21 mouse cellular contexts compared by ENCODE assay signal in genomic region chr11:77615084-77615624, GRCm38 (mm10). TPM values are rescaled to one million over a fixed set of nuclear protein-coding genes. Genes with fewer than 3 reads are reported as not detected.
DNase-seq lines count a peak whose midpoint lies in the region; ATAC-seq and TF ChIP-seq lines count a peak whose summit lies in the region.
"Had no signal": no experiment of that assay in that cellular context is flagged by ENCODE, and none has a peak within 500 bp of the region (broad histone marks: within the 10 kb centered on the region; RNA-seq: fewer than 3 reads in every experiment).

No protein-coding gene starts in this region.

- TF ChIP-seq POLR2A in myocyte (IDR thresholded peaks at IDR 0.05; ENCODE audit: insufficient read length, low read depth): no peak

- H3K36me3 ChIP-seq in C2C12 (ENCODE audit: control insufficient read depth, insufficient read depth) (no peaks in the 10 kb centered on the region), myocyte (ENCODE audit: control insufficient read depth, insufficient read depth) (no peaks in the 10 kb centered on the region)
- H3K36me3 ChIP-seq in forebrain, embryonic 16.5 days (ENCODE audit: control insufficient read depth, insufficient read depth): no peaks in the 10 kb centered on the region
- H3K36me3 ChIP-seq: embryonic facial prominence, embryonic 10.5 days; embryonic facial prominence, embryonic 12.5 days; forebrain, embryonic 15.5 days; G1E had no signal

- DNase-seq in layer of hippocampus, adult 2 months (ENCODE audit: low spot score in 2 of 2): no peak
- no peak for DNase-seq in layer of hippocampus, adult 9-11 months
- DNase-seq: adrenal gland, adult 8-10 months; adrenal gland, postnatal 14 days; adrenal gland, postnatal 36 days; cerebellum, adult 11-12 months; cerebellum, adult 2 months; cerebellum, adult 9-10 months; cerebellum, postnatal 10 days; cerebellum, postnatal 25 days had no signal

- ATAC-seq in forebrain, embryonic 16.5 days: no peak
- ATAC-seq: activated CD4-positive, CD25-positive, alpha-beta regulatory T cell, adult 4 months; CD4-positive, CD25-positive, alpha-beta regulatory T cell, adult 4 months; forebrain, embryonic 13.5 days; forebrain, embryonic 15.5 days; Patski had no signal

- H3K27ac ChIP-seq in layer of hippocampus, adult 2 months: peak overlapping the region; percentile 52
- H3K27ac ChIP-seq in forebrain, embryonic 16.5 days (ENCODE audit: low read length): no peak overlapping the region
- H3K27ac ChIP-seq: embryonic facial prominence, embryonic 10.5 days; embryonic facial prominence, embryonic 12.5 days; forebrain, embryonic 13.5 days; forebrain, embryonic 15.5 days had no signal

- H3K9me3 ChIP-seq in forebrain, embryonic 16.5 days (ENCODE audit: control insufficient read depth, low read length): no peaks in the 10 kb centered on the region
- H3K9me3 ChIP-seq: embryonic facial prominence, embryonic 10.5 days; embryonic facial prominence, embryonic 12.5 days; forebrain, embryonic 13.5 days; forebrain, embryonic 15.5 days; G1E had no signal

- H3K4me3 ChIP-seq in layer of hippocampus, adult 2 months: no peak overlapping the region
- no peak overlapping the region for H3K4me3 ChIP-seq in C2C12 (ENCODE audit: insufficient read depth, poor library complexity, severe bottlenecking)
- H3K4me3 ChIP-seq in myocyte: no peak overlapping the region
- no peak overlapping the region for H3K4me3 ChIP-seq in forebrain, embryonic 16.5 days (replicated peaks; ENCODE audit: low read length)
- H3K4me3 ChIP-seq: embryonic facial prominence, embryonic 10.5 days; embryonic facial prominence, embryonic 12.5 days; forebrain, embryonic 13.5 days; forebrain, embryonic 15.5 days had no signal

- H3K79me2 ChIP-seq in C2C12 (ENCODE audit: control insufficient read depth, insufficient read depth) (no peaks in the 10 kb centered on the region), myocyte (ENCODE audit: control insufficient read depth, insufficient read depth) (no peaks in the 10 kb centered on the region)

- no peak overlapping the region for H3K9ac ChIP-seq in forebrain, embryonic 16.5 days (replicated peaks; ENCODE audit: low read depth, low read length)
- H3K9ac ChIP-seq: embryonic facial prominence, embryonic 12.5 days; forebrain, embryonic 13.5 days; forebrain, embryonic 15.5 days had no signal

- H3ac ChIP-seq in C2C12 (ENCODE audit: control insufficient read depth, insufficient read length, low read depth) (no peak overlapping the region), myocyte (ENCODE audit: control insufficient read depth, insufficient read length) (no peak overlapping the region)

- H3K4me2 ChIP-seq in myocyte (ENCODE audit: low read depth): peak overlapping the region; percentile 62
- no peak overlapping the region for H3K4me2 ChIP-seq in forebrain, embryonic 16.5 days (ENCODE audit: low read length)
- H3K4me2 ChIP-seq: embryonic facial prominence, embryonic 12.5 days; forebrain, embryonic 13.5 days; forebrain, embryonic 15.5 days had no signal

- no peak for TF ChIP-seq CTCF in layer of hippocampus, adult 2 months (conservative IDR thresholded peaks at IDR 0.05)
- TF ChIP-seq CTCF in C2C12 (IDR thresholded peaks at IDR 0.05; ENCODE audit: control insufficient read depth, insufficient read depth, insufficient read length): no peak

- H3K79me3 ChIP-seq in C2C12 (ENCODE audit: low read depth): no peaks in the 10 kb centered on the region

- H3K4me1 ChIP-seq in forebrain, embryonic 16.5 days (replicated peaks; ENCODE audit: control insufficient read depth, insufficient read depth, low read length): no peaks in the 10 kb centered on the region
- H3K4me1 ChIP-seq: embryonic facial prominence, embryonic 10.5 days; embryonic facial prominence, embryonic 12.5 days; forebrain, embryonic 13.5 days; forebrain, embryonic 15.5 days had no signal

- WGBS in forebrain, embryonic 16.5 days: 73% methylated on average over 5 of the region's 5 CpGs

- H3K27me3 ChIP-seq in C2C12 (ENCODE audit: control insufficient read depth, insufficient read depth, insufficient read length): no peaks in the 10 kb centered on the region
- H3K27me3 ChIP-seq in myocyte (ENCODE audit: control insufficient read depth, insufficient read depth, insufficient read length): no peaks in the 10 kb centered on the region
- no peaks in the 10 kb centered on the region for H3K27me3 ChIP-seq in forebrain, embryonic 16.5 days (replicated peaks; ENCODE audit: control insufficient read depth, insufficient read depth, low read length)
- H3K27me3 ChIP-seq: embryonic facial prominence, embryonic 12.5 days; forebrain, embryonic 13.5 days; forebrain, embryonic 15.5 days had no signal

TF ChIP-seq in C2C12, 6 proteins besides CTCF, POLR2A, EP300 and RAD21:
- TF ChIP-seq FOSL1 (IDR thresholded peaks at IDR 0.05; ENCODE audit: insufficient read depth, low read length, poor library complexity, severe bottlenecking): no peak
- TF ChIP-seq USF1 (IDR thresholded peaks at IDR 0.05; ENCODE audit: low read depth): no peak
- peak; percentile 9 for TF ChIP-seq MYOD1 (IDR thresholded peaks at IDR 0.05; ENCODE audit: control insufficient read depth, insufficient read length, low read depth)
- no peak for TF ChIP-seq MAX (IDR thresholded peaks at IDR 0.05)
TF ChIP-seq in C2C12: peak in this region for 1.

TF ChIP-seq in myocyte, 11 proteins besides CTCF, POLR2A, EP300 and RAD21:
- TF ChIP-seq TCF12 (IDR thresholded peaks at IDR 0.05; ENCODE audit: insufficient read depth, poor library complexity, severe bottlenecking) (peak; percentile 57), POLR2AphosphoS2 (IDR thresholded peaks at IDR 0.05; ENCODE audit: insufficient read length, low read depth) (no peak), SRF (IDR thresholded peaks at IDR 0.05; ENCODE audit: control insufficient read depth, insufficient read length, low read depth) (no peak), TCF3 (IDR thresholded peaks at IDR 0.05; ENCODE audit: insufficient read length, low read depth) (no peak), E2F4 (IDR thresholded peaks at IDR 0.05; ENCODE audit: insufficient read depth) (no peak), MYOG (IDR thresholded peaks at IDR 0.05; ENCODE audit: control insufficient read depth in 1 of 3, insufficient read depth in 1 of 3, insufficient read length in 2 of 3, low read depth in 2 of 3) (peak in 2 of 3 experiments; percentile 65 to 80), REST (IDR thresholded peaks at IDR 0.05; ENCODE audit: insufficient read depth, insufficient read length) (no peak), USF1 (IDR thresholded peaks at IDR 0.05; ENCODE audit: low read depth) (no peak), MAX (IDR thresholded peaks at IDR 0.05; ENCODE audit: low read depth) (no peak), CEBPB (IDR thresholded peaks at IDR 0.05; ENCODE audit: insufficient read depth, poor library complexity, severe bottlenecking) (peak; percentile 81), MYOD1 (IDR thresholded peaks at IDR 0.05; ENCODE audit: control insufficient read depth in 1 of 3, insufficient read length in 2 of 3, low read depth in 2 of 3) (peak in 2 of 3 experiments; percentile 65 to 66)

RNA-seq across cellular contexts. Expression of gene Taok1, which starts 7.5 kb away (rescaled TPM):
- 100 to 1,000 TPM; 112 to 114 TPM for total RNA-seq in layer of hippocampus, adult 2 months (2021)
- polyA plus RNA-seq in C2C12 (2012; fragmentation: generic; extraction: Trizol) (5.1 TPM), myocyte (2012; fragmentation: generic; extraction: Trizol) (9.2 TPM)
- 27.5 and 29.4 TPM in 2 replicates for polyA plus RNA-seq in forebrain, embryonic 16.5 days (2015; fragmentation: Nextera tagmentation; extraction: Ambion mirVana)
